Comparison of ENCODE assay signal across 22 mouse cellular contexts in the genomic region with DNA sequence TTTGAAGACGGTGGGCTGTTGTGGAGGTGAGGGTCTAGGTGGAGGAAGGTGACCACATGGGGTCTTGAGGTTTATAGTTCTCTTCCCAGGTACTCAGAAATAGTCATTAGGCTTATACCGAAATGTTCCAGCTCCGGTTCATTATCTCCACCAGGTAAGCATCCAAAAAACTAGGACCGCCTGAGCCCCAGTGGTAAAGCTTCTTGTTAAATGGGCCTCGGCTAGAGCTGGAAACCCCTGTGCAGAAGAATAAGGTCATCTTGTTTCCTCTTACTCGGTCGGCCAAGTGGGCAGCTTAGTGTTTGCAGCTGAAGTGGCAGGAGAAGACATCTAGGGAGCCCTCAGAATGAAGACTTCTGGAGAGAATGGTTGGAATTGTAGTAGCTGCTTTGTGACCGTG. TPM values are rescaled to one million over a fixed set of nuclear protein-coding genes. Genes with fewer than 3 reads are reported as not detected.
"Had no signal": no experiment of that assay in that cellular context is flagged by ENCODE, and none has a peak within 500 bp of the region (broad histone marks: within the 10 kb centered on the region; RNA-seq: fewer than 3 reads in every experiment).

No protein-coding gene starts in this region.

- H3K36me3 ChIP-seq: heart, embryonic 10.5 days; heart, embryonic 12.5 days; hindbrain, embryonic 10.5 days; hindbrain, embryonic 12.5 days; intestine, embryonic 15.5 days; limb, embryonic 10.5 days; limb, embryonic 12.5 days; liver, embryonic 13.5 days had no signal

- H3K27ac ChIP-seq: hindbrain, embryonic 12.5 days; hindbrain, embryonic 14.5 days; intestine, embryonic 15.5 days; limb, embryonic 12.5 days; liver, embryonic 13.5 days had no signal

- DNase-seq: gastrocnemius, adult 2 months; gastrocnemius, postnatal 10 days; gastrocnemius, postnatal 25 days; heart, adult 18-20 months; heart, postnatal 10 days; heart, postnatal 4 days; kidney, adult 18-20 months; kidney, adult 8-10 months; kidney, postnatal 10 days; kidney, postnatal 25 days; kidney, postnatal 4 days; liver; liver, embryonic 13.5 days had no signal

- H3K27me3 ChIP-seq: hindbrain, embryonic 12.5 days; intestine, embryonic 15.5 days had no signal

RNA-seq across cellular contexts. Expression of gene Syt3, which starts 11.2 kb away (rescaled TPM):
- polyA plus RNA-seq: inflammation-experienced regulatory T-cells, adult 6 months had no signal

RNA-seq across cellular contexts. Expression of gene 1700008O03Rik, which starts 12.9 kb away (rescaled TPM):
- polyA plus RNA-seq: inflammation-experienced regulatory T-cells, adult 6 months had no signal

RNA-seq across cellular contexts. Expression of gene Lrrc4b, which starts 56.1 kb away (rescaled TPM):
- polyA plus RNA-seq: inflammation-experienced regulatory T-cells, adult 6 months; liver, embryonic 13.5 days had no signal
